Mouse (Mus musculus) liver, postnatal 0 days (tissue): ENCODE measurements around the gene Gmpr2. TPM values are rescaled to one million over a fixed set of nuclear protein-coding genes. Genes with fewer than 3 reads are reported as not detected.

Source experiments
- ATAC-seq: fragments of 200-750 bp; cut with Nextera tagmentation; 2 replicates; pipeline ENCODE4 v1.8.0; 2017; ENCODE audit warnings: mild to moderate bottlenecking, moderate library complexity
- DNase-seq: peaks from one replicate; pipeline ENCODE4 v3.0.0-alpha.2; 2016
- H3K27ac ChIP-seq: fragments of 300-500 bp; sonication (generic); 2 replicates; pipeline ENCODE4 v1.5.1; 2014; ENCODE audit warnings: antibody characterized with exemption, moderate library complexity, mild to moderate bottlenecking, low read depth
- H3K27me3 ChIP-seq: fragments of 300-500 bp; sonication (generic); 2 replicates; pipeline ENCODE4 v1.6.1; 2014; ENCODE audit warnings: low read length, control low read depth, mixed read lengths; ENCODE audit not compliant: insufficient read depth
- H3K36me3 ChIP-seq: fragments of 300-500 bp; sonication (generic); replicated peaks from 2 replicates; pipeline ENCODE4 v1.6.1; 2014; ENCODE audit warnings: mild to moderate bottlenecking, control low read depth, low read length, moderate library complexity, mixed read lengths; ENCODE audit not compliant: insufficient read depth
- H3K4me1 ChIP-seq: fragments of 300-500 bp; sonication (generic); 2 replicates; pipeline ENCODE4 v1.6.1; 2014; ENCODE audit warnings: antibody characterized with exemption, mild to moderate bottlenecking, control low read depth; ENCODE audit not compliant: insufficient read depth
- H3K4me2 ChIP-seq: fragments of 300-500 bp; sonication (generic); 2 replicates; pipeline ENCODE4 v1.6.1; 2014; ENCODE audit warnings: low read depth, mild to moderate bottlenecking, low read length, moderate library complexity, mixed read lengths
- H3K4me3 ChIP-seq: fragments of 300-500 bp; sonication (generic); 2 replicates; pipeline ENCODE4 v1.5.1; 2014; ENCODE audit warnings: low read depth, low read length
- H3K9ac ChIP-seq: fragments of 300-500 bp; sonication (generic); replicated peaks from 2 replicates; pipeline ENCODE4 v1.6.1; 2014; ENCODE audit warnings: mild to moderate bottlenecking, moderate library complexity
- H3K9me3 ChIP-seq: fragments of 300-500 bp; sonication (generic); 2 replicates; pipeline ENCODE4 v1.6.1; 2016; ENCODE audit warnings: mild to moderate bottlenecking, control low read depth, low read length, mixed read lengths
- CTCF ChIP-seq: sonication (generic); IDR thresholded peaks from 2 replicates; pipeline ENCODE4 v1.5.1; 2016; ENCODE audit warnings: antibody characterized with exemption, low read depth
- EP300 ChIP-seq: IDR thresholded peaks from 2 replicates; pipeline ENCODE4 v1.6.1; 2016; ENCODE audit warnings: antibody characterized with exemption, low read depth, mild to moderate bottlenecking
- WGBS: fragments of 180-500 bp; shearing (Covaris S2); extraction: QIAGEN DNeasy Blood & Tissue Kit; methylation state at CpG from one replicate; pipeline ENCODE4 v1.1.7; 2014; ENCODE audit not compliant: insufficient replicate concordance; 5-methylcytosine and 5-hydroxymethylcytosine counted together
- polyA plus RNA-seq: library from polyadenylated mRNA; unstranded; fragments of >200 nt; fragmentation: Nextera tagmentation; extraction: Ambion mirVana; gene quantifications from 2 replicates; pipeline ENCODE4 v1.2.1, GENCODE M21; 2015

Gene Gmpr2
- polyA plus RNA-seq, 1 experiment from 2014 or later: 17.4 TPM

DNA sequence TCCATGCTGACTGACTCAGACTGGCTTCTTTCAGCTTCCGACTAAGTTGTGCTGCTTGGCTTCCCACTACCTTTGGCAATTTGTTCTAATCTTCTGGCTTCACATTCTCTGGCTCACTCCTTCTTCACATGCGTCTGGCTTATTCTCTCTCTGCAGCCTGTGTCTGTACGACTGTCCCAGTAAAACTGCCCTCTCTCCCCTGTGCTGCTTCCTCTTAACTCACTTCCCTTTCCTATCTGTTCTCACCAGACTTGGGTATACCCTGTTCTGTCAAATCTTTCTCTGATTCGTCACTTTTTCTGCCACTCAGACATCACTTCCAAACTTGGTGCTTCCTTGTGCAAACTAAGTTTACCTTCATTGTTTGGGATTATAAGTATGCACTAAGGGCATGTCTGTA lies 25.5 kb downstream of the Gmpr2 start:
- no peaks in the 10 kb centered on the region for H3K27me3 ChIP-seq
- DNase-seq (no peak), ATAC-seq (no peak)
- TF ChIP-seq CTCF (no peak), EP300 (no peak)
- H3K27ac ChIP-seq: no peak overlapping the region; the same call in 1 of the 2 replicates
- no peak overlapping the region for H3K9ac ChIP-seq
- peaks cover 2% of the 10 kb centered on the region; the same call in 1 of the 2 replicates for H3K4me1 ChIP-seq
- no peaks in the 10 kb centered on the region for H3K9me3 ChIP-seq
- no peak overlapping the region for H3K4me3 ChIP-seq
- WGBS: 50% methylated on average over 4 of the region's 4 CpGs
- H3K36me3 ChIP-seq: no peaks in the 10 kb centered on the region
- H3K4me2 ChIP-seq: no peak overlapping the region

DNA sequence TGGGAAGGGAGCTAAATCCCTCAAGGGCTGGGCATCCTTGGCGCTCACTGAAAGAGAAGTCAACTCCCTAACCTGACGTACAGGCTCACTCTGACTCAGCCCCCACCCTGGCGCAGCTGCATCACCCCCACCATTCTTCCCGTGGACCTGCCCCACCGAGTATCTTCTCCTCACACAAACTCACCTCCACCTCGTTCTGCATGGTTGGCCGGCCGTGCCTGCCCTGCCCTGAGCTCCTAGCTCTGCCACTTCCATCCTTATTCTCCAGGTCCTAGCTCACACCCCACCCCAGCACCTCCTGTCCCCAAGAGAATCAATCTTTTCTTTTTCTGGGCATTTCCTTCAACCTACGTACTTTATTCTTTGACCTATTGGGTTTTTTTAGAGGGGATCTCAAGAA lies 29.4 kb downstream of the Gmpr2 start:
- no peaks in the 10 kb centered on the region for H3K9me3 ChIP-seq
- peaks cover 6% of the 10 kb centered on the region; the same call in 1 of the 2 replicates for H3K36me3 ChIP-seq
- DNase-seq: no peak
- H3K27ac ChIP-seq: no peak overlapping the region
- H3K4me3 ChIP-seq: no peak overlapping the region
- no peak overlapping the region for H3K9ac ChIP-seq
- H3K4me2 ChIP-seq: no peak overlapping the region
- H3K27me3 ChIP-seq: no peaks in the 10 kb centered on the region
- TF ChIP-seq CTCF (no peak), EP300 (no peak)
- 77% methylated on average over 9 of the region's 9 CpGs for WGBS
- ATAC-seq: no peak
- H3K4me1 ChIP-seq: peaks cover 5% of the 10 kb centered on the region

DNA sequence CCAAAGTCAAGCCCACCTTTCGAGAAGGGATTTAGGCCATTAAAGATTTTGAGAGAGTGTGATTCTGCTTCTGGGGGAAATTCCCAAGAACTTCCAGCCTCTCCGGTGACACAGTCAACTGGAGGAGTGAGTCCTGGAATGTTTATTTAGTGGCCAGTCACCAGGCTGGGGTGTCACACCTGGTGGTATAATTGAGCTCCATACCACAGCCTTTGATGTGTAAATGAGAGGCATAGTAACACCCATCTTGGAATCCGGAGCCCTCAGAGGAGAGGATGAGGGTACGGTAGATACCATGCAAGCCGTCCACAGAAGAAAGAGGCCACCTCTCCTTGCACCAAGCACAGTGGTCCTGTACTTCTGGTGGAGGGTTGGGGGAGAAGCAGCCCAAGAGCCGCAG lies 31.0 kb downstream of the Gmpr2 start:
- no peak overlapping the region for H3K4me2 ChIP-seq
- ATAC-seq (no peak), DNase-seq (no peak)
- H3K4me1 ChIP-seq: peaks cover 5% of the 10 kb centered on the region
- H3K36me3 ChIP-seq: peaks cover 6% of the 10 kb centered on the region; the same call in 1 of the 2 replicates
- H3K4me3 ChIP-seq: no peak overlapping the region
- H3K9me3 ChIP-seq: no peaks in the 10 kb centered on the region
- H3K9ac ChIP-seq: no peak overlapping the region
- H3K27me3 ChIP-seq: no peaks in the 10 kb centered on the region
- no peak for TF ChIP-seq CTCF
- TF ChIP-seq EP300: no peak
- H3K27ac ChIP-seq: no peak overlapping the region
- WGBS: 75% methylated on average over 6 of the region's 6 CpGs

DNA sequence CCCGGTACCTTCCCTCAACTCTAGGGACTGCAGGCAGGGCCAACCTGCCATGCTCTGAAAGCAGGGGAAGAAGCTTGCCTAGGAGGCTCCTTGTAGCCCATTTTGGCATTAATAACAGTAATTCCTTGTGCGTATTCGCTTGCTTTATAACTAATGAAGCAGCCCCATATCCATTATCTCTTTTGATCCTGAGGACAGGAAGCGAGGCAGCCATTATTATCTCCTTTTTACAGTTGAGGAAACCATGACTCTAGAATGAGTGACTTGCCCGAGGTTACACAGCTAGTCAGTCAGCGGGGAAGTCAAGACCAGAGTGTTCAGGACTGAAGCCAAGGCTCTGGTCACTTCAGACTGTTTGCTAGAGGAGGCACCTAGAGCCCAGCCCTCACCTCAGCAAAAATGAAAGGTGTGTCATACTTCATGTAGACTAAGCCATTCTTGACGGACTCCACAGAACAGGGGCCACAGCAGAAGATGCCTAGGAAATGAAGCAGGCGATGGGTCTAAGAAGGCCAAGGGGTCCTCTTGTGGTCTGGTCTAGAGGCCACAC lies 34.4 kb downstream of the Gmpr2 start:
- no peaks in the 10 kb centered on the region for H3K9me3 ChIP-seq
- H3K4me1 ChIP-seq: peaks cover 7% of the 10 kb centered on the region
- WGBS: 60% methylated on average over 8 of the region's 8 CpGs
- ATAC-seq: no peak
- H3K36me3 ChIP-seq: peaks cover 6% of the 10 kb centered on the region; the same call in 1 of the 2 replicates
- TF ChIP-seq CTCF: no peak
- no peak for TF ChIP-seq EP300
- H3K4me3 ChIP-seq: no peak overlapping the region
- H3K9ac ChIP-seq: no peak overlapping the region
- DNase-seq: no peak
- no peaks in the 10 kb centered on the region for H3K27me3 ChIP-seq
- no peak overlapping the region for H3K27ac ChIP-seq
- H3K4me2 ChIP-seq: no peak overlapping the region

DNA sequence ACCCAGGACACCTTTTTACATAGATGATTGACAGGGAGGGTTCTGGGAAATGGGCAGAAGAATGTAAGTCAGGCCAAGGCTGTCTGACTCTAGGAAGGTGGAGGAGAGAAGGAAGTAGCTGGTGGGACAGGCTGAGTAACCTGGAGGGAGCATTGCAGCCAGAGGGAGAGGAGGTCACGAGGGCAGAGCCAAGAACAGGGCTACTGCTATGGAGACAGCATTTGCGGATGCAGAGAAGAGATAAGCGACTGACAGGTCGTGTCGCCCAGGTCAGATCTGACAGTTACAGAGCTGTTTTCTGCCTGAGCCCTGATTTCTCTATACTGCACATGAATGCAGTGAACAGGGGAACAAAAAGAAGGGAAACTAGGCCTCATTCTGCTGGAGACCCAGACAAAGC lies 35.7 kb downstream of the Gmpr2 start:
- no peaks in the 10 kb centered on the region for H3K9me3 ChIP-seq
- no peak for TF ChIP-seq CTCF
- TF ChIP-seq EP300: no peak
- no peak overlapping the region for H3K27ac ChIP-seq
- H3K27me3 ChIP-seq: no peaks in the 10 kb centered on the region
- no peak overlapping the region for H3K9ac ChIP-seq
- peaks cover 6% of the 10 kb centered on the region; the same call in 1 of the 2 replicates for H3K36me3 ChIP-seq
- no peak overlapping the region for H3K4me2 ChIP-seq
- peaks cover 13% of the 10 kb centered on the region for H3K4me1 ChIP-seq
- 44% methylated on average over 5 of the region's 5 CpGs for WGBS
- no peak for DNase-seq
- H3K4me3 ChIP-seq: no peak overlapping the region
- ATAC-seq: no peak

DNA sequence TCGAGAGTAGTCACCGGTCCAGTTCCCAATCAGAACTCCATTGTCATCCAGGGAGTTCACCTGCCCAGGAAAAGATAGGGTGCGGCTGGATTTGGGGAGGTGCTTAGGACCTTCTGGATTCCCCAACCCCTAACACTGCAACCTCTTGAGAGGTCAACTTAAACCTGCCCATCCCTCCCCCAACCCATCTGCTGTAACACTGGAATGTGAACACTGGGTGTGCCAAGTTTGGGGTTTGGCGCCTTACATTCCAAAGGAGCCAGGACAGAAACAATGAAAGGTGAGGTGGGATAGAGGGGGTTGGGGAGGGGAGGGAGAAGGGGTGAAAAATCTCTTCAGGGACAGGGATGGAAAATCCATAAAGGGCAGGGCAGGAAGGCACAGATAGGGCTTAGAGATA lies 37.8 kb downstream of the Gmpr2 start:
- H3K27ac ChIP-seq: no peak overlapping the region
- ATAC-seq: no peak
- H3K4me2 ChIP-seq: no peak overlapping the region
- 0 out of 2 replicates have a peak, but pooled peaks cover 3% of the 10 kb centered on the region for H3K27me3 ChIP-seq
- no peak overlapping the region for H3K4me3 ChIP-seq
- TF ChIP-seq CTCF: no peak
- no peak for TF ChIP-seq EP300
- H3K36me3 ChIP-seq: no peaks in the 10 kb centered on the region
- DNase-seq: no peak
- WGBS: 86% methylated on average over 4 of the region's 4 CpGs
- no peaks in the 10 kb centered on the region for H3K9me3 ChIP-seq
- peaks cover 30% of the 10 kb centered on the region for H3K4me1 ChIP-seq
- H3K9ac ChIP-seq: no peak overlapping the region
